15 mouse cellular contexts compared by ENCODE assay signal in genomic region chr19:40438907-40439306, GRCm38 (mm10).
"Had no signal": no experiment of that assay in that cellular context is flagged by ENCODE, and none has a peak within 500 bp of the region (broad histone marks: within the 10 kb centered on the region; RNA-seq: fewer than 3 reads in every experiment).

No protein-coding gene starts in this region.

- ATAC-seq: lung, postnatal 0 days had no signal

- H3K9me3 ChIP-seq: kidney, embryonic 15.5 days; limb, embryonic 10.5 days; liver, embryonic 15.5 days; midbrain, embryonic 10.5 days; neural tube, embryonic 15.5 days had no signal

- H3K36me3 ChIP-seq: limb, embryonic 10.5 days; liver, embryonic 15.5 days; midbrain, embryonic 10.5 days had no signal

- H3K9ac ChIP-seq: kidney, embryonic 15.5 days; liver, embryonic 15.5 days; neural tube, embryonic 15.5 days had no signal

- DNase-seq: kidney, postnatal 14 days; lung, adult 2 months; lung, postnatal 36 days; midbrain, embryonic 14.5 days; right cerebral cortex, adult 18-20 months; right cerebral cortex, postnatal 25 days had no signal

- H3K27me3 ChIP-seq: kidney, embryonic 15.5 days; liver, embryonic 15.5 days; neural tube, embryonic 15.5 days had no signal

- H3K27ac ChIP-seq: left cerebral cortex, adult 2 months; limb, embryonic 10.5 days; liver, embryonic 15.5 days; midbrain, embryonic 10.5 days had no signal

- H3K4me2 ChIP-seq: kidney, embryonic 15.5 days; liver, embryonic 11.5 days; liver, embryonic 15.5 days; neural tube, embryonic 15.5 days had no signal

- H3K4me3 ChIP-seq: kidney, embryonic 15.5 days; left cerebral cortex, adult 2 months; limb, embryonic 10.5 days; liver, embryonic 15.5 days; midbrain, embryonic 10.5 days; myocyte; neural tube, embryonic 15.5 days had no signal
